ENCODE assay signal across 12 mouse cellular contexts in the genomic region with DNA sequence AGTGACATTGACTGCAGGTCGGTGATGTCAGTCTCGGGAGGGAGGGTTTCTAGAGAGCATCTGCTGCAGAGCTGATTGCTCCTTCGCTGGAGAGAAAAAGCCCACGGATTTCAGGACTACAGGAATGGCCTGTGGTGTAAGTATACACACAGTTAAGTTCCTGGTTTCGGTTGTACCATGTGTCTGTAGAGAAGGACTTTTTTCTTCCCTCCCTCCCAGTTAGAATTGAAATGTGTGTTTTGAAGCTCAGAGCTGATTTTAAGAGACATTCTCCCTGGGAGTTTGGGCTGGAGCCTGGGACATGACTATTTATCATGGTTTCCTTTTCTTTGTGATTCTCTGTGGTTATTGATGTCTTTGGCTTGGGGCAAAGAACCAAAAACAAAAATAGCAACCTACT. TPM values are rescaled to one million over a fixed set of nuclear protein-coding genes. Genes with fewer than 3 reads are reported as not detected.
DNase-seq lines count a peak whose midpoint lies in the region; ATAC-seq and TF ChIP-seq lines count a peak whose summit lies in the region.
"Had no signal": no experiment of that assay in that cellular context is flagged by ENCODE, and none has a peak within 500 bp of the region (broad histone marks: within the 10 kb centered on the region; RNA-seq: fewer than 3 reads in every experiment).

No protein-coding gene starts in this region.

- H3K36me3 ChIP-seq in forebrain, embryonic 15.5 days = no peaks in the 10 kb centered on the region
- H3K36me3 ChIP-seq in forebrain, embryonic 13.5 days (ENCODE audit: poor library complexity, severe bottlenecking) = no peaks in the 10 kb centered on the region
- no peaks in the 10 kb centered on the region for H3K36me3 ChIP-seq in limb, embryonic 13.5 days
- no peaks in the 10 kb centered on the region for H3K36me3 ChIP-seq in limb, embryonic 10.5 days
- H3K36me3 ChIP-seq in embryonic facial prominence, embryonic 14.5 days (ENCODE audit: control insufficient read depth, insufficient read depth, low read length) = no peaks in the 10 kb centered on the region
- H3K36me3 ChIP-seq in midbrain, postnatal 0 days (ENCODE audit: insufficient read depth, low read length) = no peaks in the 10 kb centered on the region

- intact Hi-C loops in left cerebral cortex, postnatal 10 days (cut with DNase I) = no loop called here

- no peak for ATAC-seq in forebrain, embryonic 15.5 days (replicated peaks)
- no peak for ATAC-seq in forebrain, embryonic 13.5 days
- no peak for ATAC-seq in limb, embryonic 13.5 days (ENCODE audit: low FRiP score, low read depth)
- peak; percentile 30; the same call in 1 of the 2 replicates for ATAC-seq in embryonic facial prominence, embryonic 14.5 days (ENCODE audit: low read depth)
- ATAC-seq in midbrain, postnatal 0 days (ENCODE audit: low FRiP score) = 0 out of 2 replicates have a peak, but pooled peaks have one; percentile 34

- no peaks in the 10 kb centered on the region for H3K27me3 ChIP-seq in forebrain, embryonic 15.5 days
- no peaks in the 10 kb centered on the region for H3K27me3 ChIP-seq in forebrain, embryonic 13.5 days
- H3K27me3 ChIP-seq in limb, embryonic 13.5 days = no peaks in the 10 kb centered on the region
- H3K27me3 ChIP-seq in limb, embryonic 10.5 days (ENCODE audit: low read depth, poor library complexity, severe bottlenecking) = no peaks in the 10 kb centered on the region
- H3K27me3 ChIP-seq in embryonic facial prominence, embryonic 14.5 days (replicated peaks; ENCODE audit: control insufficient read depth, insufficient read depth, low read length) = no peaks in the 10 kb centered on the region
- H3K27me3 ChIP-seq in midbrain, postnatal 0 days (ENCODE audit: insufficient read depth, low read length) = no peaks in the 10 kb centered on the region

- no peak overlapping the region for H3K4me2 ChIP-seq in forebrain, embryonic 15.5 days (replicated peaks)
- H3K4me2 ChIP-seq in forebrain, embryonic 13.5 days = no peak overlapping the region
- no peak overlapping the region for H3K4me2 ChIP-seq in limb, embryonic 13.5 days (replicated peaks)
- H3K4me2 ChIP-seq in embryonic facial prominence, embryonic 14.5 days (ENCODE audit: low read depth, low read length) = no peak overlapping the region
- H3K4me2 ChIP-seq in midbrain, postnatal 0 days (ENCODE audit: low read depth, low read length, poor library complexity, severe bottlenecking) = no peak overlapping the region

- WGBS in forebrain, embryonic 15.5 days = 53% methylated on average over 5 of the region's 5 CpGs
- 62% methylated on average over 5 of the region's 5 CpGs for WGBS in forebrain, embryonic 13.5 days
- 46% methylated on average over 5 of the region's 5 CpGs for WGBS in limb, embryonic 13.5 days
- 54% methylated on average over 5 of the region's 5 CpGs for WGBS in limb, embryonic 10.5 days
- WGBS in embryonic facial prominence, embryonic 14.5 days = 31% methylated on average over 5 of the region's 5 CpGs
- 30% methylated on average over 5 of the region's 5 CpGs for WGBS in midbrain, postnatal 0 days

- peak overlapping the region; percentile 24; the same call in 1 of the 2 replicates for H3K27ac ChIP-seq in forebrain, embryonic 15.5 days (replicated peaks)
- no peak overlapping the region for H3K27ac ChIP-seq in forebrain, embryonic 13.5 days
- H3K27ac ChIP-seq in limb, embryonic 13.5 days = peak overlapping the region; percentile 15; the same call in 1 of the 2 replicates
- no peak overlapping the region for H3K27ac ChIP-seq in limb, embryonic 10.5 days
- H3K27ac ChIP-seq in embryonic facial prominence, embryonic 14.5 days (replicated peaks; ENCODE audit: low read depth, low read length) = 0 out of 2 replicates have a peak overlapping the region, but pooled peaks have one; percentile 0
- no peak overlapping the region for H3K27ac ChIP-seq in midbrain, postnatal 0 days (ENCODE audit: low read depth, low read length)

- TF ChIP-seq CTCF in midbrain, postnatal 0 days (IDR thresholded peaks at IDR 0.05) = no peak

- H3K4me1 ChIP-seq in forebrain, embryonic 15.5 days = peaks cover 19% of the 10 kb centered on the region
- H3K4me1 ChIP-seq in forebrain, embryonic 13.5 days = peaks cover 17% of the 10 kb centered on the region
- H3K4me1 ChIP-seq in limb, embryonic 13.5 days = peaks cover 17% of the 10 kb centered on the region
- peaks cover 15% of the 10 kb centered on the region for H3K4me1 ChIP-seq in limb, embryonic 10.5 days
- H3K4me1 ChIP-seq in embryonic facial prominence, embryonic 14.5 days (ENCODE audit: control insufficient read depth, insufficient read depth, low read length) = peaks cover 7% of the 10 kb centered on the region; the same call in 1 of the 2 replicates
- no peaks in the 10 kb centered on the region for H3K4me1 ChIP-seq in midbrain, postnatal 0 days (ENCODE audit: insufficient read depth, low read length)

- DNase-seq in limb, embryonic 10.5 days (ENCODE audit: low spot score) = no peak
- DNase-seq in embryonic facial prominence, embryonic 14.5 days (ENCODE audit: low spot score) = no peak
- peak; percentile 57 for DNase-seq in midbrain, postnatal 0 days (ENCODE audit: low spot score)
- DNase-seq in left cerebral cortex, postnatal 10 days (ENCODE audit: extremely low spot score in 1 of 2, low spot score in 2 of 2) = no peak
- DNase-seq in testis, postnatal 14 days (ENCODE audit: low spot score) = no peak
- DNase-seq: B cell, adult 2 months; cerebellum, adult 9-11 months; kidney, adult 18-20 months; thymus, postnatal 25 days had no signal

- H3K9me3 ChIP-seq in forebrain, embryonic 15.5 days = no peaks in the 10 kb centered on the region
- no peaks in the 10 kb centered on the region for H3K9me3 ChIP-seq in forebrain, embryonic 13.5 days (replicated peaks)
- peaks cover 6% of the 10 kb centered on the region; the same call in 1 of the 2 replicates for H3K9me3 ChIP-seq in limb, embryonic 13.5 days
- H3K9me3 ChIP-seq in limb, embryonic 10.5 days (replicated peaks) = no peaks in the 10 kb centered on the region
- peaks cover 6% of the 10 kb centered on the region; the same call in 1 of the 2 replicates for H3K9me3 ChIP-seq in embryonic facial prominence, embryonic 14.5 days (ENCODE audit: control insufficient read depth, low read length)
- no peaks in the 10 kb centered on the region for H3K9me3 ChIP-seq in midbrain, postnatal 0 days (ENCODE audit: low read length)

- H3K9ac ChIP-seq in forebrain, embryonic 15.5 days (replicated peaks) = no peak overlapping the region
- H3K9ac ChIP-seq in forebrain, embryonic 13.5 days = no peak overlapping the region
- H3K9ac ChIP-seq in limb, embryonic 13.5 days = no peak overlapping the region
- no peak overlapping the region for H3K9ac ChIP-seq in embryonic facial prominence, embryonic 14.5 days (ENCODE audit: low read depth, low read length)
- no peak overlapping the region for H3K9ac ChIP-seq in midbrain, postnatal 0 days (replicated peaks; ENCODE audit: low read length, poor library complexity, severe bottlenecking)

- no peak overlapping the region for H3K4me3 ChIP-seq in forebrain, embryonic 15.5 days
- H3K4me3 ChIP-seq in forebrain, embryonic 13.5 days = no peak overlapping the region
- H3K4me3 ChIP-seq in limb, embryonic 13.5 days = no peak overlapping the region
- H3K4me3 ChIP-seq in limb, embryonic 10.5 days = no peak overlapping the region
- H3K4me3 ChIP-seq in embryonic facial prominence, embryonic 14.5 days (ENCODE audit: low read depth, low read length) = no peak overlapping the region
- no peak overlapping the region for H3K4me3 ChIP-seq in midbrain, postnatal 0 days (ENCODE audit: low read depth, low read length)

RNA-seq across cellular contexts. Expression of a gene that starts 28.2 kb away (rescaled TPM):
- polyA plus RNA-seq in forebrain, embryonic 15.5 days (2015; fragmentation: Nextera tagmentation; extraction: Ambion mirVana) = 4.4 and 4.8 TPM in 2 replicates
- 1.5 TPM in 2 replicates for polyA plus RNA-seq in forebrain, embryonic 13.5 days (2015; fragmentation: Nextera tagmentation; extraction: Ambion mirVana)
- polyA plus RNA-seq in limb, embryonic 13.5 days (2015; fragmentation: Nextera tagmentation; extraction: Ambion mirVana) = 2.8 and 3.7 TPM in 2 replicates
- polyA plus RNA-seq in limb, embryonic 10.5 days (2016; fragmentation: Nextera tagmentation; extraction: Ambion mirVana) = 1.0 and 1.9 TPM in 2 replicates
- 7.0 and 7.8 TPM in 2 replicates for polyA plus RNA-seq in embryonic facial prominence, embryonic 14.5 days (2014; fragmentation: Nextera tagmentation; extraction: Ambion mirVana)
- 20.6 and 22.7 TPM in 2 replicates for total RNA-seq in midbrain, postnatal 0 days (2014; rRNA removed)
- 13.2 and 16.2 TPM in 2 replicates for polyA plus RNA-seq in midbrain, postnatal 0 days (2015; fragmentation: Nextera tagmentation; extraction: Ambion mirVana)
- 10 to 100 TPM; 23.4 to 28.3 TPM for total RNA-seq in left cerebral cortex, postnatal 10 days (2021)

Comparison
In these comparisons a context has a peak if more than half of its experiments do, and no peak if none do; other contexts are left out.
1. H3K27ac ChIP-seq: peak in forebrain, embryonic 15.5 days (single experiment), limb, embryonic 13.5 days (single experiment) and embryonic facial prominence, embryonic 14.5 days (single experiment); none in forebrain, embryonic 13.5 days (single experiment), limb, embryonic 10.5 days (single experiment) and midbrain, postnatal 0 days (single experiment).
2. ATAC-seq: peak in embryonic facial prominence, embryonic 14.5 days (single experiment) and midbrain, postnatal 0 days (single experiment); none in forebrain, embryonic 15.5 days (single experiment), forebrain, embryonic 13.5 days (single experiment) and limb, embryonic 13.5 days (single experiment).